Mouse (Mus musculus): ENCODE results near the gene Angptl8. TPM values are rescaled to one million over a fixed set of nuclear protein-coding genes. Genes with fewer than 3 reads are reported as not detected.

The Angptl8 gene
- total and polyA plus RNA-seq, 2 experiments from 2014 or later = 0.48 TPM; not detected in 1

DNA sequence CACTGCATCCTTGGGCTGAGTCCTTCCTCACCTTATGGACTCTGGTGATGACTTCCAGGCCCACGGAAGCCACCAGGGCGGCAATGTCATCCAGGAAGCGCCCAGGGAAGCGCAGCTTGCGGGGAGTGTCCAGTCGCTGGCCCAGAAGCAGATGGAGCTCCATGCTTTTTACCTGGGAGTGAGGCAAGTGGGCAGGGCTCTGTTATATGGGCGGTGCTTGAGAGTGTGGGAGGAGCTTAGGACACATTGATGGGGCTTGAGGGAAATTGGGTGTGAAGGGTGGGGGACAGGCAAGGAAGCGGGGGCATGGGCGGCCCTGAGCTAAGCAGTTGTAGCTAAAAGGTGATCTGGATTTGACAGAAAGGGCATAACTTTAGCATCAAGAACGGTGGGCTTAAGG is 10.9 kb upstream of the Angptl8 start:
- DNase-seq (ENCODE audit: low spot score) (no peak), ATAC-seq (ENCODE audit: low FRiP score) (no peak)
- no peaks in the 10 kb centered on the region for H3K9me3 ChIP-seq (ENCODE audit: low read length)
- no peak overlapping the region for H3K9ac ChIP-seq (replicated peaks; ENCODE audit: low read length, poor library complexity, severe bottlenecking)
- H3K4me2 ChIP-seq (ENCODE audit: low read depth, low read length, poor library complexity, severe bottlenecking) = no peak overlapping the region
- no peak for TF ChIP-seq CTCF (IDR thresholded peaks at IDR 0.05)
- no peaks in the 10 kb centered on the region for H3K27me3 ChIP-seq (ENCODE audit: insufficient read depth, low read length)
- H3K4me3 ChIP-seq (ENCODE audit: low read depth, low read length) = no peak overlapping the region
- no peak overlapping the region for H3K27ac ChIP-seq (ENCODE audit: low read depth, low read length)
- no peaks in the 10 kb centered on the region for H3K4me1 ChIP-seq (ENCODE audit: insufficient read depth, low read length)
- 65% methylated on average over 10 of the region's 10 CpGs for WGBS
- no peaks in the 10 kb centered on the region for H3K36me3 ChIP-seq (ENCODE audit: insufficient read depth, low read length)

DNA sequence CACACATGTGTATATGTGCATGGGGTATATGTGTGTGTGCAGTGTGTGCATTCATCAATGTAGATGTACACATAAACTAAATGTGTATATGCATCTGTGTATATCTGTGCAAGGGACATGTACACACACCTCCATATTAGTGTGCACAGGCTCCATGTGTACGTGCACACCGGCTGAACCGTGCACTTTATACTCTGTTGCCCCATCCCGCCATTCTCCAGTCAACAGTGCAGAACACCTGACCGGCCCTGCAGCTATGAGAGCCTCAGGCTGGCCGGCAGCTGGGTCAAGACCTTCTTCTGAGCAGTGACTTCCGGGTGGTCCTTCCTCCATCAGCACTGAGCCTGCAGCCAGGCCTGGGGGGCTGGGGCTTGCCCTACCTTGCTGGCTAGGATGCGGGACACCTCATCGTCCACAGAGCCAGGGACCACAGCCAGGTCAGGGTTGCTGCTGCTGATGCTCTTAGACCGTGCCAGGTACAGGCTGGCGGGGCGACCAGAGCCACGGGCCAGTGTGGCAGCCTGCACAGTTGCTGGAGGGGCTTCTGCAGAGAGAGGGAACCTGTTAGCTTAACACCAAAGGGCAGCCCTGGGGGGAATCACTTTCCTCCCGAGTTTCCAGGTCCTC is 5.4 kb upstream of the Angptl8 start:
- Histone ChIP-seq H3K4me3 (ENCODE audit: low read depth, low read length) (no peak overlapping the region), H3K4me2 (ENCODE audit: low read depth, low read length, poor library complexity, severe bottlenecking) (no peak overlapping the region), H3K9ac (replicated peaks; ENCODE audit: low read length, poor library complexity, severe bottlenecking) (no peak overlapping the region), H3K4me1 (ENCODE audit: insufficient read depth, low read length) (no peaks in the 10 kb centered on the region), H3K9me3 (ENCODE audit: low read length) (no peaks in the 10 kb centered on the region), H3K36me3 (ENCODE audit: insufficient read depth, low read length) (no peaks in the 10 kb centered on the region), H3K27me3 (ENCODE audit: insufficient read depth, low read length) (no peaks in the 10 kb centered on the region), H3K27ac (ENCODE audit: low read depth, low read length) (no peak overlapping the region)
- TF ChIP-seq CTCF (IDR thresholded peaks at IDR 0.05) = no peak
- 88% methylated on average over 14 of the region's 14 CpGs for WGBS
- DNase-seq (ENCODE audit: low spot score) (no peak), ATAC-seq (ENCODE audit: low FRiP score) (no peak)

DNA sequence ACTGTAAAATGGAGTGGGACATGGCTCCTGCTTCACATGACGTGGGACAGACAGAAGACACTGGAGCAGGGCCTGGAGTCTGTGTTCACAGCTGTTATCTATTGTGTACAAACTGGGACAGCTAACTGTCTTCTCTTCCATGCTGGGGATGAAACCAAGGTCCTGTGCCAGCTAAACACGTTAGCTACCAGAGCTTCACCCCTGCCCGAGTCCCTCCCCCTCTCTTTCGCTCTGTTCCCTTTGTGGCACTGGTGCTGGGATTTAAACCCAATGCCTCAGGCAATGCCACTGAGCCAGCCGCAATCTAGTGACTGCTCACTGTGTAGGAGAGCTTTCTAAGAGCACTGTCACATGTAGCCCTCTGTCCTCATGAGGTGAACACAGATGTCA is 4.9 kb upstream of the Angptl8 start:
- DNase-seq (ENCODE audit: low spot score) (no peak), ATAC-seq (ENCODE audit: low FRiP score) (no peak)
- no peak for TF ChIP-seq CTCF (IDR thresholded peaks at IDR 0.05)
- 73% methylated on average over 5 of the region's 5 CpGs for WGBS
- no peak overlapping the region for H3K4me3 ChIP-seq (ENCODE audit: low read depth, low read length)
- H3K9ac ChIP-seq (replicated peaks; ENCODE audit: low read length, poor library complexity, severe bottlenecking) = no peak overlapping the region
- no peaks in the 10 kb centered on the region for H3K9me3 ChIP-seq (ENCODE audit: low read length)
- no peak overlapping the region for H3K27ac ChIP-seq (ENCODE audit: low read depth, low read length)
- no peaks in the 10 kb centered on the region for H3K36me3 ChIP-seq (ENCODE audit: insufficient read depth, low read length)
- no peaks in the 10 kb centered on the region for H3K4me1 ChIP-seq (ENCODE audit: insufficient read depth, low read length)
- no peaks in the 10 kb centered on the region for H3K27me3 ChIP-seq (ENCODE audit: insufficient read depth, low read length)
- H3K4me2 ChIP-seq (ENCODE audit: low read depth, low read length, poor library complexity, severe bottlenecking) = no peak overlapping the region

DNA sequence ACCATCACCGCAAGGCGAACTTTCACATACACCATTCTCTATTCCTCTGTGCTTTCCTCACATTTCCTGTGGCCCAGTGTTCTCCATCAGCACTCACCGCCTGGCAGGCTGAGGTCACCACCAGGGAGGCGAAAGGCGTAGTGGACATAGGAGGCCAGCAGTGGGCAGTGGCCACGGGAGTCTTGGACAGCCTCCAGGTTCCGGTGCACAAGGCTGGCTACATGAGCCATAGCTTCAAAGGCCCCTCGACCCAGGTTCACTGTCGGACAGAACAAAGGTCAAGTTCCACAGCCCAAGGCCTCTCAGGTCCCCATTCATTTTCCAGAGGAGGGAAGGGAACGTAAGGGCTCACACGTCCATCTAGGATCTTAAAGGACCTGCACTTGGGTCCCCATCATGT is 4.4 kb upstream of the Angptl8 start:
- Histone ChIP-seq H3K4me2 (ENCODE audit: low read depth, low read length, poor library complexity, severe bottlenecking) (no peak overlapping the region), H3K4me3 (ENCODE audit: low read depth, low read length) (no peak overlapping the region), H3K4me1 (ENCODE audit: insufficient read depth, low read length) (no peaks in the 10 kb centered on the region), H3K27me3 (ENCODE audit: insufficient read depth, low read length) (no peaks in the 10 kb centered on the region), H3K9ac (replicated peaks; ENCODE audit: low read length, poor library complexity, severe bottlenecking) (no peak overlapping the region), H3K27ac (ENCODE audit: low read depth, low read length) (no peak overlapping the region), H3K9me3 (ENCODE audit: low read length) (no peaks in the 10 kb centered on the region), H3K36me3 (ENCODE audit: insufficient read depth, low read length) (no peaks in the 10 kb centered on the region)
- DNase-seq (ENCODE audit: low spot score) (no peak), ATAC-seq (ENCODE audit: low FRiP score) (no peak)
- no peak for TF ChIP-seq CTCF (IDR thresholded peaks at IDR 0.05)
- WGBS = 86% methylated on average over 11 of the region's 11 CpGs

DNA sequence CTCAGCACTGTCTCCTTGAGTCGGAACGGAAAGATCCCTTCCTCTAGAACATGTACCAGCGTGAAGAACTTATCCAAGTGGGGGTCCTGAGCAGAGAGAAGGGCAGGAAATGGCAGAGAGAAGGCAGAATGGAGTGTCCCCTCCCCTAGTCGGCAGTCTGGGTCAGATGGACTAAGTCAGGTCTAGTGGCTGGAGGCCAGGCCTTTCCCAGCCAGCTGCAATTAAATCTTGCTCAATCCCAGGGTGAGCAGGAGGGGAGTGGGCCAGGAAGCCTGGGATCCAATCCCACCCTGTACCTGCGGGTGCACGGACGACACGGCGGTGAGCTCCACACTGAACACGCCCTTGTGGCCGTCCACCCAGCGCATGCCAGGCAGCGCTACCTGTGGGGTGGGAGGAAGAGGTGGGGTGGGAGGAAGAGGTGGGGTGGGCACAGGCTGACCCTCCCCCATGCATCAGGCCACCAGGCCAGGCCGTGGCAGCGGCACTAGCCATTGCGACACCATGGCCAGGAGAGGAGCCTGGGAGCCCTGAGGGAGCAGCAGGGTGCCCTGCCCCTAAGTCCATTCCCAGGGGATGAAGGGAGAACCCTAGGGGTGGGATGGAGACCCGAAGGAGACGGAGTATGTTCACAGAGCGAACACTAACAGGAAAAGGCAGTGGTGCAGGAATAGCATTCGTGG is 3.6 kb upstream of the Angptl8 start:
- no peaks in the 10 kb centered on the region for H3K27me3 ChIP-seq (ENCODE audit: insufficient read depth, low read length)
- ATAC-seq (ENCODE audit: low FRiP score) = no peak
- H3K4me3 ChIP-seq (ENCODE audit: low read depth, low read length) = no peak overlapping the region
- H3K27ac ChIP-seq (ENCODE audit: low read depth, low read length) = no peak overlapping the region
- no peak for DNase-seq (ENCODE audit: low spot score)
- no peak for TF ChIP-seq CTCF (IDR thresholded peaks at IDR 0.05)
- 91% methylated on average over 20 of the region's 20 CpGs for WGBS
- H3K9ac ChIP-seq (replicated peaks; ENCODE audit: low read length, poor library complexity, severe bottlenecking) = no peak overlapping the region
- H3K9me3 ChIP-seq (ENCODE audit: low read length) = no peaks in the 10 kb centered on the region
- H3K4me1 ChIP-seq (ENCODE audit: insufficient read depth, low read length) = no peaks in the 10 kb centered on the region
- no peak overlapping the region for H3K4me2 ChIP-seq (ENCODE audit: low read depth, low read length, poor library complexity, severe bottlenecking)
- no peaks in the 10 kb centered on the region for H3K36me3 ChIP-seq (ENCODE audit: insufficient read depth, low read length)

DNA sequence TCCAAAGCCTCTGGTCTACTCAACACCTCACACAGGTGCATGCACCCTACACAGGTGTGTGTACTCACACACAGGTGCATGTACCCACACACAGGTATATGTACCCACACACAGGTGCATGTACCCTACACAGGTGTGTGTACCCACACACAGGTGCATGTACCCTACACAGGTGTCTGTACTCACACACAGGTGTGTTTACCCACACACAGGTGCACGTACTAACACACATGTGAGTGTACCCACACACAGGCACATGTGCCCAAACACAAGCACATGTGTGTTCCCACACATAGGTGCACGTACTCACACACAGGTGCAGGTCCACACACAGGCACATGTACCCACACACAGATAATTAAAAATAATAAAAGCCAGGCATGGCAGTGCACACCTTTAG is 2.4 kb downstream of the Angptl8 start:
- H3K9ac ChIP-seq (replicated peaks; ENCODE audit: low read length, poor library complexity, severe bottlenecking) = no peak overlapping the region
- TF ChIP-seq CTCF (IDR thresholded peaks at IDR 0.05) = no peak
- ATAC-seq (ENCODE audit: low FRiP score) (no peak), DNase-seq (ENCODE audit: low spot score) (no peak)
- no peak overlapping the region for H3K4me3 ChIP-seq (ENCODE audit: low read depth, low read length)
- no peaks in the 10 kb centered on the region for H3K4me1 ChIP-seq (ENCODE audit: insufficient read depth, low read length)
- no peaks in the 10 kb centered on the region for H3K27me3 ChIP-seq (ENCODE audit: insufficient read depth, low read length)
- no peak overlapping the region for H3K27ac ChIP-seq (ENCODE audit: low read depth, low read length)
- WGBS = 98% methylated on average over 2 of the region's 2 CpGs
- no peak overlapping the region for H3K4me2 ChIP-seq (ENCODE audit: low read depth, low read length, poor library complexity, severe bottlenecking)
- H3K9me3 ChIP-seq (ENCODE audit: low read length) = no peaks in the 10 kb centered on the region
- no peaks in the 10 kb centered on the region for H3K36me3 ChIP-seq (ENCODE audit: insufficient read depth, low read length)

All from midbrain, postnatal 0 days (tissue).